Mouse (Mus musculus): ENCODE results near the gene Rpl36.
"Not testable (repeated sequence)": the region's sequence is repeated elsewhere in the genome, so short reads cannot be mapped to it uniquely, and the experiment has no call there.

GRCm38 (mm10) chr17:56629800-56630781, 16.9 kb downstream of the Rpl36 start:
- TF ChIP-seq CTCF, EP300 (IDR thresholded peaks at IDR 0.05; ENCODE audit: low read depth): not testable (repeated sequence)

Measured in heart, postnatal 0 days (tissue).